Comparison of ENCODE assay signal across 26 mouse cellular contexts in the genomic region with DNA sequence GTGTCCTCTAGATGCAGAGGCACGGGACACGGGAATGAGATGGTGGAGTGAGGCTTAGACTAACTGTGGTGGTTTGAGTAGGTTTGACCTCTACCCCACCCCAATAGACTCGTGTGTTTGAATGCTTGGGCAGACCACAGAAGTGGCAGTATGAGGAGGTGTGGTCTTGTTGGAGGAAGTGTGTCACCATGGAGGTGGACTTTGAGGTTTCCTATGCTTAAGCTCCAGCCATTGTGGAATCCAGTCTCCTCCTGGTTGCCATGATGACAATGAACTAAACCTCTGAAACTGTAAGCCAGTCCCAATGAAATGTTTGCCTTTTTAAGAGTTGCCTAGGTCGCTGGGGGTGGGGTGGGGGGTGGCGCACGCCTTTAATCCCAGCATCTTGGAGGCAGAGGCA. TPM values are rescaled to one million over a fixed set of nuclear protein-coding genes. Genes with fewer than 3 reads are reported as not detected.
DNase-seq lines count a peak whose midpoint lies in the region; ATAC-seq and TF ChIP-seq lines count a peak whose summit lies in the region.
"Had no signal": no experiment of that assay in that cellular context is flagged by ENCODE, and none has a peak within 500 bp of the region (broad histone marks: within the 10 kb centered on the region; RNA-seq: fewer than 3 reads in every experiment).

No protein-coding gene starts in this region.

- no peak overlapping the region for H3K27ac ChIP-seq in heart, adult 2 months

- no peak overlapping the region for H3K4me3 ChIP-seq in heart, adult 2 months

- no peaks in the 10 kb centered on the region for H3K79me2 ChIP-seq in heart, adult 2 months (replicated peaks; ENCODE audit: control insufficient read depth, insufficient read depth, low read length)

- no peaks in the 10 kb centered on the region for H3K27me3 ChIP-seq in heart, adult 2 months (ENCODE audit: control insufficient read depth, insufficient read depth, low read length)
- H3K27me3 ChIP-seq: CH12.LX, Patski had no signal

- no peak overlapping the region for H3K9ac ChIP-seq in heart, adult 2 months (ENCODE audit: low read depth, low read length)

- TF ChIP-seq EP300 in heart, adult 2 months (IDR thresholded peaks at IDR 0.05; ENCODE audit: insufficient read depth, low read depth, low read length): no peak

- ATAC-seq in granulocyte monocyte progenitor cell, adult 5-6 weeks (replicated peaks; ENCODE audit: poor library complexity, severe bottlenecking): 0 out of 2 replicates have a peak, but pooled peaks have one; percentile 22
- ATAC-seq in megakaryocyte progenitor cell, adult 5-6 weeks (replicated peaks; ENCODE audit: poor library complexity): peak; percentile 31; the same call in 1 of the 2 replicates
- ATAC-seq: activated CD4-positive, CD25-positive, alpha-beta regulatory T cell, adult 4 months; CD4-positive, CD25-positive, alpha-beta regulatory T cell, adult 4 months; Patski had no signal

- DNase-seq in heart, adult 11 months: peak; percentile 80
- DNase-seq in heart, adult 2 months: no peak
- peak; percentile 51 for DNase-seq in 416B (ENCODE audit: low read depth)
- DNase-seq in cerebellum, postnatal 25 days: no peak
- no peak for DNase-seq in c-Kit-positive CD71-positive TER-119-positive erythroid progenitor cells, embryonic 14.5 days (ENCODE audit: low spot score)
- no peak for DNase-seq in gastrocnemius, adult 18-20 months (ENCODE audit: low spot score)
- DNase-seq: adrenal gland, adult 2 months; adrenal gland, adult 8-10 months; adrenal gland, postnatal 10 days; adrenal gland, postnatal 14 days; adrenal gland, postnatal 25 days; adrenal gland, postnatal 36 days; B cell, adult 2 months; cerebellum, adult 11 months; cerebellum, adult 11-12 months; cerebellum, adult 18-20 months; cerebellum, adult 2 months had no signal

- peaks cover 3% of the 10 kb centered on the region; the same call in 1 of the 2 replicates for H3K4me1 ChIP-seq in heart, adult 2 months (ENCODE audit: control insufficient read depth, insufficient read depth, low read length)

- WGBS in heart, adult 2 months: 64% methylated on average over 6 of the region's 6 CpGs

- no peak for TF ChIP-seq POLR2A in heart, adult 2 months (IDR thresholded peaks at IDR 0.05; ENCODE audit: insufficient read depth, low read depth, low read length)

- intact Hi-C loops in heart, adult 2 months (cut with DNase I): no loop called here

- no peak for TF ChIP-seq CTCF in heart, adult 2 months (IDR thresholded peaks at IDR 0.05)

- no peaks in the 10 kb centered on the region for H3K36me3 ChIP-seq in heart, adult 2 months (ENCODE audit: control insufficient read depth, insufficient read depth, low read length)
- H3K36me3 ChIP-seq: G1E had no signal

RNA-seq across cellular contexts. Expression of a gene that starts 53.3 kb away (rescaled TPM):
- total RNA-seq in heart, adult 2 months (2021): 1 to 10 TPM; 6.7 to 7.8 TPM
- polyA plus RNA-seq in heart, adult 2 months (2012; rRNA removed): 3.3 and 4.9 TPM in 2 replicates
- total RNA-seq in granulocyte monocyte progenitor cell, adult 5-6 weeks (2014; fragmentation: Nextera tagmentation): not detected in 2 replicates
- not detected in 2 replicates for total RNA-seq in granulocyte monocyte progenitor cell, adult 5-6 weeks (2017)
- 0.10 TPM in 1 of 2 replicates, not detected in the other for total RNA-seq in megakaryocyte progenitor cell, adult 5-6 weeks (2015)
- total RNA-seq in megakaryocyte progenitor cell, adult 5-6 weeks (2017): not detected in 2 replicates
- total RNA-seq in gastrocnemius, adult 18-20 months (2021): 1 to 10 TPM; 1.0 to 2.2 TPM
- total RNA-seq: CH12.LX, MEL had no signal
- polyA plus RNA-seq: activated CD4-positive, CD25-positive, alpha-beta regulatory T cell, adult 4 months; C2C12; CD4-positive, CD25-positive, alpha-beta regulatory T cell, adult 4 months; G1E had no signal

Comparison
In these comparisons a context has a peak if more than half of its experiments do, and no peak if none do; other contexts are left out.
1. DNase-seq: peak in heart, adult 11 months (single experiment) and 416B (single experiment); none in heart, adult 2 months (0 of 2), cerebellum, postnatal 25 days (0 of 2), c-Kit-positive CD71-positive TER-119-positive erythroid progenitor cells, embryonic 14.5 days (single experiment) and gastrocnemius, adult 18-20 months (single experiment).